Mouse (Mus musculus): ENCODE data around the gene Slc9a9.

GRCm38 (mm10) chr9:94696539-94697079, 26.9 kb downstream of the Slc9a9 start:
- TF ChIP-seq CTCF (IDR thresholded peaks at IDR 0.05; ENCODE audit: extremely low read depth, insufficient read depth, low read length) (no peak), POLR2A (IDR thresholded peaks at IDR 0.05; ENCODE audit: extremely low read depth, insufficient read depth, low read length) (no peak)
